Mouse (Mus musculus) left cerebral cortex, postnatal 25 days (tissue): ENCODE measurements around the gene Tmem198b. TPM values are rescaled to one million over a fixed set of nuclear protein-coding genes. Genes with fewer than 3 reads are reported as not detected.

ENCODE experiments used
- DNase-seq, 2 experiments: peaks; one replicate each; pipeline ENCODE4 v3.0.0; 2022; ENCODE audit warnings: low spot score in 2 of 2, mixed read lengths in 1 of 2
- intact Hi-C: fragments of 180-260 bp; cut with DNase I; formaldehyde crosslinking; loops from one replicate; pipeline ENCODE4 v1.15.1; 2025
- total RNA-seq, 2 experiments: library from RNA; stranded (reverse); gene quantifications; 2 replicates each; pipeline ENCODE4 v1.2.3; 2021

The Tmem198b gene
- total RNA-seq, 2 experiments from 2014 or later: 8.8 to 10.2 TPM

DNA sequence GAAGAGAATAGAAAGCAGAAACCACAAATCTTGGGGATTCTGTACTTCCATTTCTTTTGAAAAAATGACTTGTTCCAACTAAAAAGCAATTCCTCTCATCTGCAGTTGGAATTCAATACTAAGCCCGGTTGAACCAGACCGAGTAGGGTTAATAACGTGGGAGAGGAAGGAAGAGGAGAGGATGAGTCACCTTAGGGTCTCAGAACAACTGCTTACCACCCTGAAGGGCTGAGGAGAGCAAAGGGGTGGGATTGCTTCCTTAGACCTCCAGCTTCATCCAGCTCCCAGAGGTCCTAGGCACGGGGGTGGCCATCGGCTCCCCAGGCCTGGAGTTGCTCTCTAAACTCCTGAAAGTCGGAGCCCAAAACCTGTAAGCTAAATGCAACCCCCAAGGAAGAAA is 809 bp downstream of the Tmem198b start:
- intact Hi-C loops: no loop called here
- DNase-seq: no peak

DNA sequence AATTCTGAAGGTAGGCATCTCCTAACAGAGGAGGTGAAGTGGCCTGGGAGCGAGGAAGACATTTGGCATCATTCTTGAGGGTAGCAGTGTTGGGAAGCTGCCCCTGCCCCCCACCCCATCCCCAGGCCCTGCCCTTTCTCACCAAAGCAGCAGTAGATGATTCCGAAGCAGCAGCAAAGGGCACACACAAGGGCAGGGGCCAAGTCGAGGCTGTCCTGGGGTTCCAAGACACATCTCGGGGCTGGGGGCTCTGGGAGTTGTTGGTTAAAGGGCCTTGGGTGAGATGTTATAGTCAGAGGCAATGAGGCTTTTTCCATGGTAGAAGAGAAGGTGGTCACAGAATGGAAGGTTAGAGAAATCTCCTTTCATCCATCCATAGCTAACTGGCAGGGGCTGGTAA is 1.2 kb downstream of the Tmem198b start:
- intact Hi-C loops: no loop called here
- no peak for DNase-seq

DNA sequence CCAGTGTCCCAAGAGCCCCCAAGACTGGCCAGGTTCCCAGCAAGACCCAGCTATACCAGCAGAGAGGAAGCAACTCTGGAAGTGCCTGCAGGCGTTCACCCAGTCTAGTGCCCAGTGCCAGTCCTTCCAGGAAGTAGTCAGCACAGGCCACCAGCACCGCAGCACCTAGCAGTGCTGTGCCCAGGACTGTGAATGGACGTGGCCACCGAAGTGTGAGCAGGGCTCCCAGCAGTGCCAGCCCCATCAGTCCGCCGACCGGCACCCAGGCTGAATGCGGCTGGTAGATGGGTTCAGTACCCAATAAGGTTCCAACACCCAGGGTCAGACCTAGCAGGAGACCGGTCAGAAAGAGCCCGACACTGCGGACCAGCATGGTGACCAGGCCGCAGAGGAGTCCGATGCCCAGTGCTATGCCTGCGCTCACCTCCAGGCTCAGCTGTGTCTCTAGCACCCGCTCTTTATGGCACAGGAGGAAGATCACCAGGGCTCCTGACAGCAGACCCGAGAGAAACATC is 2.1 kb downstream of the Tmem198b start:
- DNase-seq: no peak
- intact Hi-C loops: no loop called here

DNA sequence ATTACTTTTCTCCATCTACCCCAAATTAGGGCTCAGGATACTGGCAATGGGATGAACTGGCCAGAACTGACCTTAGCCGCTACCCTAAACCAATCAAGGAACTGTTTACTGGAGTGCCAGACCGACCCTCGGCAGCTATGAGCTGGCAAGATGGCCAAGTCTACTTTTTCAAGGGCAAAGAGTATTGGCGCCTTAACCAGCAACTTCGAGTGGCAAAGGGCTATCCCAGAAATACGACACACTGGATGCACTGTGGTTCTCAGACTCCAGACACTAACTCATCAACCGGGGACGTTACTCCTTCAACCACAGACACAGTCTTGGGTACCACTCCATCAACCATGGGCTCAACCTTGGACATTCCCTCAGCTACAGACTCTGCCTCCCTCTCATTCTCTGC is 5.5 kb downstream of the Tmem198b start:
- DNase-seq: no peak
- intact Hi-C loops: no loop called here

DNA sequence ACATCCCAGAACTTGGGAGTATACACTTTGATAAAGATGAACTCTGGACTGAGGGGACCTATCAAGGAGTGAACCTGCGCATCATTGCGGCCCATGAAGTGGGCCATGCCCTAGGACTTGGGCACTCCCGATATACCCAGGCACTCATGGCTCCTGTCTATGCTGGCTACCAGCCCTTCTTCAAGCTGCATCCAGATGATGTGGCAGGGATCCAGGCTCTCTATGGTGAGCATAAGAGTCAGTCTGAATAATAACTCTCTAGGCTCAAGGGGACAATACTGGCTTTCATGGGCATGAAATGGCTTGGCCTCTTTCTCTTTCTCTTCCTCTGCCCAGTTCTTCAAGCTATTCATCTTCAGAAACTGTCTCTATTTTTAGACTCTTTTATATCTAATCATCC is 8.6 kb downstream of the Tmem198b start:
- no peak for DNase-seq

DNA sequence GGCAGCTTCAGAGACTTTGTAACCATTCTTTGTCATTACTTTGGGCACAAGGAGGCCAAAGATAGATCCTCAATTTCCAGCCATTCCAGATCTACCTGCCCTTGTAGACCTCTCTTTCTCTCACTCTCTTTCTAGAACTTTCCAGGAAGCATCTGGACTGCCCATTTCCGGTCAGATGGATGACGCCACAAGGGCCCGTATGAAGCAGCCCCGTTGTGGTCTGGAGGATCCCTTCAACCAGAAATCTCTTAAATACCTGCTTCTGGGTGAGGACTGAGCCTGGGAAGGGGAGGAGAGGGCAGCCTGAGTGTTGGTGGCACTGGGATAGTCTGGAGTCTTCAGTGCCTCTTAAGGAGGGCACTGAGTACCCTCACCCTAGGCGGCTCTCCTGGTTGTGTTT is 9.8 kb downstream of the Tmem198b start:
- intact Hi-C loops: no loop called here

More for the DNA sequence above, 8.6 kb downstream of the Tmem198b start:
- intact Hi-C loops: no loop called here

DNA sequence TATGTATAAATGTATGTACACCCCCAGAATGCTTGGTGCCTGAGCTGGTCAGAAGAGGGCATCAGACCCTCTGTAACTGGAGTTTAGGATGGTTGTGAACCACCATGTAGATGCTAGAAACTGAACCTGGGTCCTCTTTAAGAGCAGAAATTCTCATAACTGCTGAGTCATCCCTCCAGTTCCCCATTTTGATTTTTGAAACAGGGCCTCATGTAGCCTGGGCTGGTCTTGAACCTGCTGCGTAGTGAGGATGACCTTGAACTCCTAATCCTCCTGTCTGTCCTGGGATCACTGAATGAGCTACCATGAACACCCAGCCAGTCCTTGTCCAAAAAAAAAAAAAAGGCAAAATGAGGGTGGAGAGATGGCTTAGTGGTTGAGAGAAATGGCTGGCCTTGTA is 10.9 kb downstream of the Tmem198b start:
- intact Hi-C loops: no loop called here
- DNase-seq: no peak

More for the DNA sequence above, 9.8 kb downstream of the Tmem198b start:
- no peak for DNase-seq

DNA sequence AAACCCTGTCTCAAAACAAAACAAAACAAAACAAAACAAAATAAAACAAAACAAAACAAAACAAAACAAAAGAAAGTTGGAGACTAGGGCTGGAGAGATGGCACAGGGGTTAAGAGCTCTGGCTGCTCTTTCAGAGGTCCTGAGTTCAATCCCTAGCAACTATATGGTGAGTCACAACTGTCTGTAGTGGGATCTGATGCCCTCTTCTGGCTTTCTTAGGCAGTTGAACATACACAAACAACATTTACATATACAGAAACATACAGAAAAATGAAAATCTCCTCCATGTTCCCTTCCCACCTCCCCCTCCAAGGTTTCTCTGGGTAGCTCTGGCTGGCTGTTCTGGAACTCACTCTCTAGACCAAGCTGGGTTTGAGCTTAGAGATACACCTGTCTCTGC is 12.1 kb downstream of the Tmem198b start:
- intact Hi-C loops: no loop called here
- no peak for DNase-seq

DNA sequence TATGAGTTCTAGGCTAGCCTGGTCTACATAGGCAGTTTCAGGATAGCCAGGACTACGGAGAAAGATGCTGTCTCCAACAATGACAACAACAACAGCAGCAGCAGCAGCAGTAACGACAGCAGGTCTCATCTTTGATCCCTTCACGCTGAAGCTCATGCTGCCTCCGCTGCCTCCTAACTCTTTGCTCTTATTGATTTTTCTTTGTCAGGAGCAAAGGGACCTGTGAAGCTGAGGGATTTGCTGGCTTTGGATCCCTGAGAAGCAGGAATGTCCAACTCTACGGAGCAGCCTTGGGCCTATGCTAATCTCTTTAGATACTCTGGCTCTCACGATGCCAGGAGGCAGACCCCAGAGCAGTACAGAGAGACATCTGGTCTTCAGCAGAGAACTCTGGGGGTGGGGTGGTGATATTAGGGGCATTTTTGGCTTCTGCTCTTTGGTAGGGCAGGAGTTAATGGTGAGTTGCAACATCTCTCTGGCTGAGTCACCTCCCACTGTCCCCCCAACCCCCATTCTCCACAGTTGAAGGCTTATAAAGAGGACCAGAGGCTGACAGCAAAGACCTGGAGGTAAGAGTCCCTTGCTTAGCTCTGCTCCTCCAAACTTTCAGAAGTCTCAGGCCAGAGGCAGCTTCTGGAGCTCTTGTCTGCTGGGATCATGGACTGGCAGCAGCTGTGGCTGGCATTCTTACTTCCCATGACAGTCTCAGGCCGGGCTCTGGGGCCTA is 13.6 kb downstream of the Tmem198b start, which contains the start of gene Mmp19:
TSS of gene Mmp19 (plus strand) at position 513 of the 727 bp plus-strand sequence.
- no peak for DNase-seq
- intact Hi-C loops: no loop called here

DNA sequence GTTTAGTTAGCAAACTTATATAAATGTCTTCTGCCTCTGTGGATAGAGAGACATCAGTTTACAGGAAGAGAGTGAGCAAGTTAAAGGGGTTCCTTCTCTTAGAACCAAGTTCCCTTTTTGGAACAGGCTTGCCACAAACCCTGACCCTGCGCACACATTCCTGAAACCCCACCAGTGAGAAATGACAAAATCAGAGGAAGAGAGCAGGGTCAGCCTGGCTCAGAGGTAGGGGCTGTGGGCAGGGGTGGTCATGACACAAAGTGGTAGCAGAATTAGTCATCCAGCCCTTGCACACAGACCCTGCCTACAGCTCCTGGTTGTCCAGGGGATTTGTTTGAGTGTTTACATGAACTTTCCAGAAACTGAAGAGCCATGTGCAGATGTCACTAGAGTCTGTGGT is 24.0 kb downstream of the Tmem198b start:
- intact Hi-C loops: no loop called here
- no peak for DNase-seq

DNA sequence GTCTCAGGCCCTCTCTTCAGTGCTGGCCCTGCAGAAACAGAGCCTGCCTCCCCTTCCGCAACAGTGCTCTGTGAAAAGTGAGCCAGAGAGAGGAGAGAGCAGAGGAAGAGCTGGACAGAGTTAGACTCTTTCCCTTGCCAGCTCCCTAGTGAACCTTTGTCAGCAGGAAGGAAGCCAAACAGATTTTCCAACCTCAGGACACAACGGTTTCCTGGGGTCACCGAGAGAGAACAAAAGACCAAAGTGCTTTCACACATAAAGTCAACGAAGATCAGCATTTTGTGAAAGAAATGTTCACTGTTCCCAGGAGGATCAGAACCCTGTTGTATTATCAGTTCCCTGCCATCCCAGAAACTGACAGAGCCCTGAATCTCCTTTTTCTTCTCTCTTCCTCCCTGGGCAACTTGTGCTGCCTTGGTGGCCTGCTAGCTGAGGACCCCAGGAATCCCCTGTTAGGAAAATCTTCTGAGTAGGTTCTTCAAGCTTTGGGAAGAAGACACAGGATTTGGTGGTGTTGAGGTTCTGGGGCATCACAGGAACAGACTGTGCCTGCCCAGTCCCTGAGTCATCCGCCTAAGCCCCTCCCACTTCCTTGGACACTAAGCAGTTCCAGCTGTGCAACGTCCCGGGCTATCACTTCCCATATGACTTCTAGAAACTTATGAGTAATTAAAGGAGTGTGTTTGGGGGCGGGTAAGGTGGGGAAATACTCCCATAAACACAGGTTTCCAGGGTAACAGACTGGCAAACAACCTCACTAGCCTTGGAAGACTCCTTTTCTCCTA is 25.0 kb downstream of the Tmem198b start:
- DNase-seq: no peak

DNA sequence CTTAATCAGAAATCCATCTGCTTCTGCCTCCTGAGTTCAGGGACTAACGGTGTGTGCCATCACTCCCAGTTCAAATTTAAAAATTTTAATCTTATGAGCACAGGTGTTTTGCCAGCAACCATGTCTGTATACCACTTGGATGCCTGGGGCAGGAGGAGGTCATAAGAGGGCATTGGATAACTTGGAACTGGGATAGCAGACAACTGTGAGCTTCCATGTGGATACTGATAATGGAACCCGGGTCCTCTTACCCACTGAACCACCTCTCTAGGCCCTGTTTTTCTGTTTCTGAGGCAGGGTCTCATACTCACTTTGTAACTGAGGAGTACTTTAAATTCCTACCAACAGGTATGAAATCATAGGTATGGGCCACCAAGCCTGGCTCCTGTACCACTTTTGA is 25.7 kb downstream of the Tmem198b start:
- intact Hi-C loops: no loop called here
- no peak for DNase-seq

More for the DNA sequence above, 25.0 kb downstream of the Tmem198b start:
- intact Hi-C loops: no loop called here

DNA sequence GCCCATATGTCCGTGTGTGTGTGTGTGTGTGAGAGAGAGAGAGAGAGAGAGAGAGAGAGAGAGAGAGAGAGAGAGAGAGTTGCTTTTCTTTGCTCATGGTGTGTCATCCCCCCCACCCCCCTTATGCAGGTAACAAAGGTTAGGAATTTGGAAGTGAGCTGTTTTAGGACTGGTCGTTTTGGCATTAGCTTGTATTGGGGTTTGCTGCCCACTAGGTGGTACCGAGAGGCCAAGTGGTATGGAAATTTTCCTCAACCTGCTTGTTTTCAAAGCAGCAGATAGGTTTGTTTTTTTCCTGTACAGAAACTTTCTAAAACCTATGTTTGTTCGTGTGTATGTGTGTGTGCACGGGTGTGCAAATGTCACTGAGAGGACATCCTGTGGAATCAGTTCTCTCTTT is 30.5 kb downstream of the Tmem198b start:
- intact Hi-C loops: no loop called here
- no peak for DNase-seq

DNA sequence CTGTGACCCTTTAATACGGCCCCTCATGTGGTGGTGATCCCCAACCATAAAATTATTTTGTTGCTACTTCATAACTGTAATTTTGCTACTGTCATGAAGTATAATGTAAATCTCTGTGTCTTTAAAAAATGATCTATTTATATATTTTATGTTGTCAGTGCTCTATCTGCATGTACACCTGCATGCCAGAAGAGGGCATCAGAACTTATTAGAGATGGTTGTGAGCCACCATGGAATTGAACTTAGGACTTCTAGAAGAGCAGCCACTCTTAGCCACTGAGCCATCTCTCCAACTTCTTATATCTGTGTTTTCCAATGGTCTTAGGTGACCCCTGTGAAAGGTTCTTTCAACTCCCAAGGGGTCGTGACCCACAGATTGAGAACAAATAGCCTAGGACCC is 31.3 kb downstream of the Tmem198b start:
- no peak for DNase-seq
- intact Hi-C loops: no loop called here

Other genes with a start within 250 kb of the Tmem198b start
- 10 to 100 TPM; 56.7 to 62.7 TPM for gene Pa2g4, start 238.4 kb downstream of the Tmem198b start, total RNA-seq
- 1 to 10 TPM; 5.8 to 7.6 TPM for gene Erbb3, start 214.7 kb downstream of the Tmem198b start, total RNA-seq
- 100 to 1,000 TPM; 235 to 247 TPM for gene Rps26, start 177.6 kb downstream of the Tmem198b start, total RNA-seq
- 10 to 100 TPM; 17.9 to 18.9 TPM for gene Ikzf4, start 158.4 kb downstream of the Tmem198b start, total RNA-seq
- 10 to 100 TPM; 10.8 to 12.3 TPM for gene Suox, start 130.3 kb downstream of the Tmem198b start, total RNA-seq
- 100 to 1,000 TPM; 125 to 132 TPM for gene Rab5b, start 108.1 kb downstream of the Tmem198b start, total RNA-seq
- gene Pmel, start 100.2 kb downstream of the Tmem198b start, total RNA-seq: under 1 TPM; 0.39 to 0.96 TPM
- gene Cdk2, start 99.3 kb downstream of the Tmem198b start, total RNA-seq: 1 to 10 TPM; 2.5 to 3.2 TPM
- 1 to 10 TPM; 5.1 to 6.3 TPM for gene Dgka, start 59.5 kb downstream of the Tmem198b start, total RNA-seq
- 10 to 100 TPM; 28.8 to 29.5 TPM for gene Pym1, start 56.5 kb downstream of the Tmem198b start, total RNA-seq
- gene Mmp19, start 13.5 kb downstream of the Tmem198b start, total RNA-seq: under 1 TPM; 0.39 to 0.78 TPM
- gene Dnajc14, start 308 bp downstream of the Tmem198b start, total RNA-seq: 10 to 100 TPM; 65.6 to 66.1 TPM
- gene Sarnp, start 13.0 kb upstream of the Tmem198b start, total RNA-seq: 10 to 100 TPM; 37.1 to 40.7 TPM
- gene Ormdl2, start 17.3 kb upstream of the Tmem198b start, total RNA-seq: 1 to 10 TPM; 6.9 to 7.5 TPM
- gene Gdf11, start 87.3 kb upstream of the Tmem198b start, total RNA-seq: 10 to 100 TPM; 12.8 to 14.9 TPM
- 10 to 100 TPM; 65.0 to 74.0 TPM for gene Cd63, start 96.6 kb upstream of the Tmem198b start, total RNA-seq
- gene Rdh5, start 118.5 kb upstream of the Tmem198b start, total RNA-seq: 1 to 10 TPM; 6.0 to 8.2 TPM
- gene Bloc1s1, start 119.7 kb upstream of the Tmem198b start, total RNA-seq: 10 to 100 TPM; 81.4 to 86.2 TPM
- 10 to 100 TPM; 12.4 to 15.5 TPM for gene Itga7, start 129.4 kb upstream of the Tmem198b start, total RNA-seq
- not detected for gene Mettl7b, start 156.6 kb upstream of the Tmem198b start, total RNA-seq
- gene Olfr9, start 185.1 kb upstream of the Tmem198b start, total RNA-seq: not detected
- gene Olfr763, start 206.4 kb upstream of the Tmem198b start, total RNA-seq: not detected
- not detected for gene Olfr764-ps1, start 235.5 kb upstream of the Tmem198b start, total RNA-seq
- not detected for gene Olfr765, start 245.6 kb upstream of the Tmem198b start, total RNA-seq